Mouse (Mus musculus): ENCODE results near the gene Srsf7. TPM values are rescaled to one million over a fixed set of nuclear protein-coding genes. Genes with fewer than 3 reads are reported as not detected.
A peak's percentile ranks its signal among the peaks of the same experiment; 100 is the strongest.
"Not testable (repeated sequence)": the region's sequence is repeated elsewhere in the genome, so short reads cannot be mapped to it uniquely, and the experiment has no call there.

Gene Srsf7
- polyA plus RNA-seq, 1 experiment from 2014 or later = 531 TPM

GRCm38 (mm10) chr17:80221202-80221601, 14.1 kb upstream of the Srsf7 start:
- H3K27ac ChIP-seq (replicated peaks; ENCODE audit: low read depth, low read length) = no peak overlapping the region
- H3K9me3 ChIP-seq (ENCODE audit: control insufficient read depth, low read length) = no peaks in the 10 kb centered on the region
- no peaks in the 10 kb centered on the region for H3K27me3 ChIP-seq (ENCODE audit: control insufficient read depth, insufficient read depth, low read length)
- H3K36me3 ChIP-seq (ENCODE audit: control insufficient read depth, insufficient read depth, low read length) = no peaks in the 10 kb centered on the region
- no peak for DNase-seq
- WGBS = 75% methylated on average over 9 of the region's 9 CpGs
- peaks cover 3% of the 10 kb centered on the region; the same call in 1 of the 2 replicates for H3K4me1 ChIP-seq (ENCODE audit: control insufficient read depth, insufficient read depth, low read length)
- H3K9ac ChIP-seq (replicated peaks; ENCODE audit: low read length) = no peak overlapping the region
- no peak overlapping the region for H3K4me2 ChIP-seq (ENCODE audit: low read length)
- no peak for ATAC-seq (ENCODE audit: low FRiP score, low TSS enrichment)
- H3K4me3 ChIP-seq (replicated peaks; ENCODE audit: low read depth, low read length) = no peak overlapping the region

GRCm38 (mm10) chr17:80220131-80220530, 13.0 kb upstream of the Srsf7 start:
- Histone ChIP-seq H3K9me3 (ENCODE audit: control insufficient read depth, low read length) (no peaks in the 10 kb centered on the region), H3K36me3 (ENCODE audit: control insufficient read depth, insufficient read depth, low read length) (no peaks in the 10 kb centered on the region), H3K27ac (replicated peaks; ENCODE audit: low read depth, low read length) (no peak overlapping the region), H3K4me3 (replicated peaks; ENCODE audit: low read depth, low read length) (no peak overlapping the region), H3K4me1 (ENCODE audit: control insufficient read depth, insufficient read depth, low read length) (peaks cover 3% of the 10 kb centered on the region; the same call in 1 of the 2 replicates), H3K9ac (replicated peaks; ENCODE audit: low read length) (no peak overlapping the region), H3K4me2 (ENCODE audit: low read length) (no peak overlapping the region), H3K27me3 (ENCODE audit: control insufficient read depth, insufficient read depth, low read length) (no peaks in the 10 kb centered on the region)
- ATAC-seq (ENCODE audit: low FRiP score, low TSS enrichment) (no peak), DNase-seq (no peak)
- WGBS = 78% methylated on average over 2 of the region's 2 CpGs

GRCm38 (mm10) chr17:80213998-80214397, 6.9 kb upstream of the Srsf7 start:
- not testable (repeated sequence) for H3K36me3 ChIP-seq (ENCODE audit: control insufficient read depth, insufficient read depth, low read length); ATAC-seq (ENCODE audit: low FRiP score, low TSS enrichment); H3K9ac ChIP-seq (replicated peaks; ENCODE audit: low read length); H3K4me1 ChIP-seq (ENCODE audit: control insufficient read depth, insufficient read depth, low read length); H3K27ac ChIP-seq (replicated peaks; ENCODE audit: low read depth, low read length); H3K27me3 ChIP-seq (ENCODE audit: control insufficient read depth, insufficient read depth, low read length); H3K4me3 ChIP-seq (replicated peaks; ENCODE audit: low read depth, low read length); H3K9me3 ChIP-seq (ENCODE audit: control insufficient read depth, low read length); DNase-seq; H3K4me2 ChIP-seq (ENCODE audit: low read length)
- 88% methylated on average over 4 of the region's 4 CpGs for WGBS

GRCm38 (mm10) chr17:80206301-80206670, 821 bp downstream of the Srsf7 start:
- WGBS = under 1% methylated on average over 36 of the region's 36 CpGs
- peak; percentile 74 for DNase-seq

GRCm38 (mm10) chr17:80205657-80206056, 1.4 kb downstream of the Srsf7 start:
- ATAC-seq (ENCODE audit: low FRiP score, low TSS enrichment) = no peak
- H3K27ac ChIP-seq (replicated peaks; ENCODE audit: low read depth, low read length) = peak overlapping the region; percentile 99; the same call in 1 of the 2 replicates

More at GRCm38 (mm10) chr17:80206301-80206670, 821 bp downstream of the Srsf7 start:
- no peaks in the 10 kb centered on the region for H3K9me3 ChIP-seq (ENCODE audit: control insufficient read depth, low read length)
- H3K4me2 ChIP-seq (ENCODE audit: low read length) = peak overlapping the region; percentile 93
- peaks cover 36% of the 10 kb centered on the region for H3K36me3 ChIP-seq (ENCODE audit: control insufficient read depth, insufficient read depth, low read length)
- peak; percentile 70 for ATAC-seq (ENCODE audit: low FRiP score, low TSS enrichment)
- H3K27me3 ChIP-seq (ENCODE audit: control insufficient read depth, insufficient read depth, low read length) = no peaks in the 10 kb centered on the region
- H3K4me3 ChIP-seq (replicated peaks; ENCODE audit: low read depth, low read length) = peak overlapping the region; percentile 89
- H3K27ac ChIP-seq (replicated peaks; ENCODE audit: low read depth, low read length) = peak overlapping the region; percentile 99
- peaks cover 9% of the 10 kb centered on the region for H3K4me1 ChIP-seq (ENCODE audit: control insufficient read depth, insufficient read depth, low read length)
- H3K9ac ChIP-seq (replicated peaks; ENCODE audit: low read length) = peak overlapping the region; percentile 98

GRCm38 (mm10) chr17:80199160-80199778, 7.8 kb downstream of the Srsf7 start:
- Histone ChIP-seq H3K9ac (replicated peaks; ENCODE audit: low read length) (no peak overlapping the region), H3K9me3 (ENCODE audit: control insufficient read depth, low read length) (no peaks in the 10 kb centered on the region), H3K4me2 (ENCODE audit: low read length) (no peak overlapping the region), H3K27me3 (ENCODE audit: control insufficient read depth, insufficient read depth, low read length) (no peaks in the 10 kb centered on the region), H3K4me1 (ENCODE audit: control insufficient read depth, insufficient read depth, low read length) (no peaks in the 10 kb centered on the region), H3K4me3 (replicated peaks; ENCODE audit: low read depth, low read length) (no peak overlapping the region), H3K27ac (replicated peaks; ENCODE audit: low read depth, low read length) (no peak overlapping the region), H3K36me3 (ENCODE audit: control insufficient read depth, insufficient read depth, low read length) (peaks cover 77% of the 10 kb centered on the region)
- ATAC-seq (ENCODE audit: low FRiP score, low TSS enrichment) (no peak), DNase-seq (no peak)
- WGBS = 86% methylated on average over 3 of the region's 3 CpGs

More at GRCm38 (mm10) chr17:80205657-80206056, 1.4 kb downstream of the Srsf7 start:
- 33% methylated on average over 5 of the region's 5 CpGs for WGBS
- Histone ChIP-seq H3K9ac (replicated peaks; ENCODE audit: low read length) (peak overlapping the region; percentile 98; the same call in 1 of the 2 replicates), H3K4me1 (ENCODE audit: control insufficient read depth, insufficient read depth, low read length) (peaks cover 9% of the 10 kb centered on the region), H3K9me3 (ENCODE audit: control insufficient read depth, low read length) (no peaks in the 10 kb centered on the region), H3K27me3 (ENCODE audit: control insufficient read depth, insufficient read depth, low read length) (no peaks in the 10 kb centered on the region), H3K36me3 (ENCODE audit: control insufficient read depth, insufficient read depth, low read length) (peaks cover 40% of the 10 kb centered on the region), H3K4me2 (ENCODE audit: low read length) (peak overlapping the region; percentile 93), H3K4me3 (replicated peaks; ENCODE audit: low read depth, low read length) (peak overlapping the region; percentile 89)
- DNase-seq = no peak

GRCm38 (mm10) chr17:80193075-80193474, 14.0 kb downstream of the Srsf7 start:
- H3K36me3 ChIP-seq (ENCODE audit: control insufficient read depth, insufficient read depth, low read length) = peaks cover 28% of the 10 kb centered on the region
- WGBS = 68% methylated on average over 5 of the region's 5 CpGs

GRCm38 (mm10) chr17:80183615-80184014, 23.5 kb downstream of the Srsf7 start:
- no peak for ATAC-seq (ENCODE audit: low FRiP score, low TSS enrichment)
- H3K4me3 ChIP-seq (replicated peaks; ENCODE audit: low read depth, low read length) = no peak overlapping the region
- no peak overlapping the region for H3K27ac ChIP-seq (replicated peaks; ENCODE audit: low read depth, low read length)
- no peaks in the 10 kb centered on the region for H3K36me3 ChIP-seq (ENCODE audit: control insufficient read depth, insufficient read depth, low read length)
- no peaks in the 10 kb centered on the region for H3K4me1 ChIP-seq (ENCODE audit: control insufficient read depth, insufficient read depth, low read length)
- no peaks in the 10 kb centered on the region for H3K9me3 ChIP-seq (ENCODE audit: control insufficient read depth, low read length)
- no peak overlapping the region for H3K9ac ChIP-seq (replicated peaks; ENCODE audit: low read length)
- no peak overlapping the region for H3K4me2 ChIP-seq (ENCODE audit: low read length)
- no peaks in the 10 kb centered on the region for H3K27me3 ChIP-seq (ENCODE audit: control insufficient read depth, insufficient read depth, low read length)
- WGBS = 84% methylated on average over 10 of the region's 10 CpGs
- no peak for DNase-seq

More at GRCm38 (mm10) chr17:80193075-80193474, 14.0 kb downstream of the Srsf7 start:
- H3K27ac ChIP-seq (replicated peaks; ENCODE audit: low read depth, low read length) = no peak overlapping the region
- no peak overlapping the region for H3K4me3 ChIP-seq (replicated peaks; ENCODE audit: low read depth, low read length)
- ATAC-seq (ENCODE audit: low FRiP score, low TSS enrichment) (no peak), DNase-seq (peak; percentile 83)
- H3K9me3 ChIP-seq (ENCODE audit: control insufficient read depth, low read length) = no peaks in the 10 kb centered on the region
- H3K9ac ChIP-seq (replicated peaks; ENCODE audit: low read length) = no peak overlapping the region
- no peaks in the 10 kb centered on the region for H3K27me3 ChIP-seq (ENCODE audit: control insufficient read depth, insufficient read depth, low read length)
- H3K4me2 ChIP-seq (ENCODE audit: low read length) = no peak overlapping the region
- H3K4me1 ChIP-seq (ENCODE audit: control insufficient read depth, insufficient read depth, low read length) = no peaks in the 10 kb centered on the region

GRCm38 (mm10) chr17:80180468-80180867, 26.6 kb downstream of the Srsf7 start:
- ATAC-seq (ENCODE audit: low FRiP score, low TSS enrichment) (peak; percentile 55; the same call in 1 of the 2 replicates), DNase-seq (no peak)
- no peaks in the 10 kb centered on the region for H3K27me3 ChIP-seq (ENCODE audit: control insufficient read depth, insufficient read depth, low read length)

More at GRCm38 (mm10) chr17:80180468-80180867, 26.6 kb downstream of the Srsf7 start:
- no peaks in the 10 kb centered on the region for H3K9me3 ChIP-seq (ENCODE audit: control insufficient read depth, low read length)
- no peak overlapping the region for H3K4me2 ChIP-seq (ENCODE audit: low read length)
- no peak overlapping the region for H3K9ac ChIP-seq (replicated peaks; ENCODE audit: low read length)
- no peaks in the 10 kb centered on the region for H3K36me3 ChIP-seq (ENCODE audit: control insufficient read depth, insufficient read depth, low read length)
- no peaks in the 10 kb centered on the region for H3K4me1 ChIP-seq (ENCODE audit: control insufficient read depth, insufficient read depth, low read length)
- no peak overlapping the region for H3K4me3 ChIP-seq (replicated peaks; ENCODE audit: low read depth, low read length)
- no peak overlapping the region for H3K27ac ChIP-seq (replicated peaks; ENCODE audit: low read depth, low read length)
